Mouse (Mus musculus): ENCODE data around the gene Nol6. TPM values are rescaled to one million over a fixed set of nuclear protein-coding genes. Genes with fewer than 3 reads are reported as not detected.

The Nol6 gene
- polyA plus RNA-seq, 1 experiment: 26.3 TPM

- peaks cover 41% of the 10 kb centered on the region for H3K79me2 ChIP-seq (ENCODE audit: control insufficient read depth, insufficient read depth)
- H3ac ChIP-seq (ENCODE audit: control insufficient read depth, insufficient read length): peak overlapping the region; percentile 74
- TF ChIP-seq POLR2A (IDR thresholded peaks at IDR 0.05; ENCODE audit: insufficient read length, low read depth) (peak; percentile 71), CEBPB (IDR thresholded peaks at IDR 0.05; ENCODE audit: insufficient read depth, poor library complexity, severe bottlenecking) (no peak), E2F4 (IDR thresholded peaks at IDR 0.05; ENCODE audit: insufficient read depth) (no peak), SRF (IDR thresholded peaks at IDR 0.05; ENCODE audit: control insufficient read depth, insufficient read length, low read depth) (no peak), POLR2AphosphoS2 (IDR thresholded peaks at IDR 0.05; ENCODE audit: insufficient read length, low read depth) (peak; percentile 62), USF1 (IDR thresholded peaks at IDR 0.05; ENCODE audit: low read depth) (no peak), MYOG (IDR thresholded peaks at IDR 0.05; ENCODE audit: control insufficient read depth in 1 of 3, insufficient read depth in 1 of 3, insufficient read length in 2 of 3, low read depth in 2 of 3) (peak in 1 of 3 experiments; percentile 47), MYOD1 (IDR thresholded peaks at IDR 0.05; ENCODE audit: control insufficient read depth in 1 of 3, insufficient read length in 2 of 3, low read depth in 2 of 3) (peak in 1 of 3 experiments; percentile 25), TCF3 (IDR thresholded peaks at IDR 0.05; ENCODE audit: insufficient read length, low read depth) (no peak), REST (IDR thresholded peaks at IDR 0.05; ENCODE audit: insufficient read depth, insufficient read length) (no peak), MAX (IDR thresholded peaks at IDR 0.05; ENCODE audit: low read depth) (no peak), TCF12 (IDR thresholded peaks at IDR 0.05; ENCODE audit: insufficient read depth, poor library complexity, severe bottlenecking) (no peak)
- no peaks in the 10 kb centered on the region for H3K27me3 ChIP-seq (ENCODE audit: control insufficient read depth, insufficient read depth, insufficient read length)
- peak overlapping the region; percentile 84 for H3K4me2 ChIP-seq (ENCODE audit: low read depth)
- peak overlapping the region; percentile 95 for H3K4me3 ChIP-seq
- peaks cover 5% of the 10 kb centered on the region for H3K36me3 ChIP-seq (ENCODE audit: control insufficient read depth, insufficient read depth)
These were observed 10.9 kb upstream of the Nol6 start for GRCm38 (mm10) chr4:41134935-41135710.

- no peak overlapping the region for H3ac ChIP-seq (ENCODE audit: control insufficient read depth, insufficient read length)
- no peak overlapping the region for H3K4me2 ChIP-seq (ENCODE audit: low read depth)
- peaks cover 27% of the 10 kb centered on the region for H3K79me2 ChIP-seq (ENCODE audit: control insufficient read depth, insufficient read depth)
- no peak overlapping the region for H3K4me3 ChIP-seq
- TF ChIP-seq REST (IDR thresholded peaks at IDR 0.05; ENCODE audit: insufficient read depth, insufficient read length): no peak
- no peak for TF ChIP-seq SRF (IDR thresholded peaks at IDR 0.05; ENCODE audit: control insufficient read depth, insufficient read length, low read depth)
- TF ChIP-seq POLR2AphosphoS2 (IDR thresholded peaks at IDR 0.05; ENCODE audit: insufficient read length, low read depth): no peak
- no peak for TF ChIP-seq TCF12 (IDR thresholded peaks at IDR 0.05; ENCODE audit: insufficient read depth, poor library complexity, severe bottlenecking)
- TF ChIP-seq USF1 (IDR thresholded peaks at IDR 0.05; ENCODE audit: low read depth): no peak
- TF ChIP-seq POLR2A (IDR thresholded peaks at IDR 0.05; ENCODE audit: insufficient read length, low read depth): no peak
- no peak for TF ChIP-seq TCF3 (IDR thresholded peaks at IDR 0.05; ENCODE audit: insufficient read length, low read depth)
- TF ChIP-seq E2F4 (IDR thresholded peaks at IDR 0.05; ENCODE audit: insufficient read depth): no peak
- TF ChIP-seq MAX (IDR thresholded peaks at IDR 0.05; ENCODE audit: low read depth): no peak
- no peak for TF ChIP-seq MYOG (IDR thresholded peaks at IDR 0.05; ENCODE audit: control insufficient read depth in 1 of 3, insufficient read depth in 1 of 3, insufficient read length in 2 of 3, low read depth in 2 of 3)
- no peak for TF ChIP-seq MYOD1 (IDR thresholded peaks at IDR 0.05; ENCODE audit: control insufficient read depth in 1 of 3, insufficient read length in 2 of 3, low read depth in 2 of 3)
- TF ChIP-seq CEBPB (IDR thresholded peaks at IDR 0.05; ENCODE audit: insufficient read depth, poor library complexity, severe bottlenecking): no peak
- H3K27me3 ChIP-seq (ENCODE audit: control insufficient read depth, insufficient read depth, insufficient read length): no peaks in the 10 kb centered on the region
- H3K36me3 ChIP-seq (ENCODE audit: control insufficient read depth, insufficient read depth): peaks cover under 1% of the 10 kb centered on the region
These were observed 9.5 kb upstream of the Nol6 start for GRCm38 (mm10) chr4:41133529-41134291.

- Histone ChIP-seq H3K27me3 (ENCODE audit: control insufficient read depth, insufficient read depth, insufficient read length) (no peaks in the 10 kb centered on the region), H3K4me3 (no peak overlapping the region), H3K36me3 (ENCODE audit: control insufficient read depth, insufficient read depth) (no peaks in the 10 kb centered on the region), H3K79me2 (ENCODE audit: control insufficient read depth, insufficient read depth) (peaks cover 15% of the 10 kb centered on the region), H3ac (ENCODE audit: control insufficient read depth, insufficient read length) (no peak overlapping the region), H3K4me2 (ENCODE audit: low read depth) (no peak overlapping the region)
- TF ChIP-seq CEBPB (IDR thresholded peaks at IDR 0.05; ENCODE audit: insufficient read depth, poor library complexity, severe bottlenecking) (no peak), POLR2AphosphoS2 (IDR thresholded peaks at IDR 0.05; ENCODE audit: insufficient read length, low read depth) (no peak), E2F4 (IDR thresholded peaks at IDR 0.05; ENCODE audit: insufficient read depth) (no peak), MAX (IDR thresholded peaks at IDR 0.05; ENCODE audit: low read depth) (no peak), USF1 (IDR thresholded peaks at IDR 0.05; ENCODE audit: low read depth) (no peak), TCF3 (IDR thresholded peaks at IDR 0.05; ENCODE audit: insufficient read length, low read depth) (no peak), POLR2A (IDR thresholded peaks at IDR 0.05; ENCODE audit: insufficient read length, low read depth) (no peak), MYOD1 (IDR thresholded peaks at IDR 0.05; ENCODE audit: control insufficient read depth in 1 of 3, insufficient read length in 2 of 3, low read depth in 2 of 3) (no peak), REST (IDR thresholded peaks at IDR 0.05; ENCODE audit: insufficient read depth, insufficient read length) (no peak), TCF12 (IDR thresholded peaks at IDR 0.05; ENCODE audit: insufficient read depth, poor library complexity, severe bottlenecking) (no peak)
These were observed 8.2 kb upstream of the Nol6 start for GRCm38 (mm10) chr4:41132471-41132870.

GRCm38 (mm10) chr4:41129836-41130235 is 5.6 kb upstream of the Nol6 start:
- TF ChIP-seq MAX (IDR thresholded peaks at IDR 0.05; ENCODE audit: low read depth): no peak
- TF ChIP-seq E2F4 (IDR thresholded peaks at IDR 0.05; ENCODE audit: insufficient read depth): no peak
- TF ChIP-seq TCF3 (IDR thresholded peaks at IDR 0.05; ENCODE audit: insufficient read length, low read depth): no peak
- TF ChIP-seq USF1 (IDR thresholded peaks at IDR 0.05; ENCODE audit: low read depth): no peak
- no peak for TF ChIP-seq MYOD1 (IDR thresholded peaks at IDR 0.05; ENCODE audit: control insufficient read depth in 1 of 3, insufficient read length in 2 of 3, low read depth in 2 of 3)
- TF ChIP-seq TCF12 (IDR thresholded peaks at IDR 0.05; ENCODE audit: insufficient read depth, poor library complexity, severe bottlenecking): no peak
- TF ChIP-seq MYOG (IDR thresholded peaks at IDR 0.05; ENCODE audit: control insufficient read depth in 1 of 3, insufficient read depth in 1 of 3, insufficient read length in 2 of 3, low read depth in 2 of 3): no peak
- no peak for TF ChIP-seq CEBPB (IDR thresholded peaks at IDR 0.05; ENCODE audit: insufficient read depth, poor library complexity, severe bottlenecking)
- TF ChIP-seq POLR2A (IDR thresholded peaks at IDR 0.05; ENCODE audit: insufficient read length, low read depth): no peak
- TF ChIP-seq POLR2AphosphoS2 (IDR thresholded peaks at IDR 0.05; ENCODE audit: insufficient read length, low read depth): no peak
- no peak for TF ChIP-seq SRF (IDR thresholded peaks at IDR 0.05; ENCODE audit: control insufficient read depth, insufficient read length, low read depth)
- TF ChIP-seq REST (IDR thresholded peaks at IDR 0.05; ENCODE audit: insufficient read depth, insufficient read length): no peak
- Histone ChIP-seq H3K36me3 (ENCODE audit: control insufficient read depth, insufficient read depth) (no peaks in the 10 kb centered on the region), H3K4me3 (no peak overlapping the region), H3K79me2 (ENCODE audit: control insufficient read depth, insufficient read depth) (no peaks in the 10 kb centered on the region), H3K27me3 (ENCODE audit: control insufficient read depth, insufficient read depth, insufficient read length) (no peaks in the 10 kb centered on the region), H3ac (ENCODE audit: control insufficient read depth, insufficient read length) (no peak overlapping the region), H3K4me2 (ENCODE audit: low read depth) (no peak overlapping the region)
